Mouse (Mus musculus): ENCODE measurements around the gene Ppp1r1b. TPM values are rescaled to one million over a fixed set of nuclear protein-coding genes. Genes with fewer than 3 reads are reported as not detected.

Gene Ppp1r1b
- total and polyA plus RNA-seq, 3 experiments = 0.08 TPM; not detected in 2

GRCm38 (mm10) chr11:98377787-98378186 lies 29.6 kb downstream of the Ppp1r1b start:
- DNase-seq (ENCODE audit: extremely low read depth) = no peak
- Histone ChIP-seq H3K9me3 (replicated peaks; ENCODE audit: low read length) (no peaks in the 10 kb centered on the region), H3K36me3 (replicated peaks in 1 of 2; ENCODE audit: control insufficient read depth in 1 of 2, insufficient read depth in 1 of 2, low read length in 1 of 2) (peaks cover 62 to 87% of the 10 kb centered on the region in 2 experiments), H3K4me3 (replicated peaks in 1 of 3; ENCODE audit: low read depth in 2 of 3, low read length in 2 of 3, poor library complexity in 1 of 3) (no peak overlapping the region), H3K79me2 (replicated peaks; ENCODE audit: control insufficient read depth, extremely low read depth, insufficient read depth, poor library complexity, severe bottlenecking) (no peaks in the 10 kb centered on the region), H3K4me2 (ENCODE audit: insufficient read depth, low read depth, poor library complexity, severe bottlenecking) (no peak overlapping the region), H3K27ac (ENCODE audit: insufficient read depth, low read depth) (no peak overlapping the region), H3K9ac (ENCODE audit: insufficient read depth, low read depth) (no peak overlapping the region), H3K27me3 (replicated peaks) (no peaks in the 10 kb centered on the region), H3K4me1 (ENCODE audit: control insufficient read depth in 1 of 2, insufficient read depth in 2 of 2) (no peaks in the 10 kb centered on the region)
- TF ChIP-seq EP300 (IDR thresholded peaks at IDR 0.05; ENCODE audit: low read length) (no peak), ZNF384 (IDR thresholded peaks at IDR 0.05; ENCODE audit: low read depth, low read length) (no peak), RAD21 (IDR thresholded peaks at IDR 0.05; ENCODE audit: low read depth, low read length) (no peak), ETS1 (conservative IDR thresholded peaks at IDR 0.05; ENCODE audit: low read depth, low read length) (no peak), POLR2A (IDR thresholded peaks at IDR 0.05; ENCODE audit: low read depth, low read length) (no peak), USF1 (IDR thresholded peaks at IDR 0.05; ENCODE audit: low read depth, low read length) (no peak)
- in situ Hi-C loops (cut with MboI; ENCODE audit: low pct_ligation_motif_present, low pct_unique_long_range_greater_than_20kb, low sequenced_read_pairs) = no loop called here
- dilution Hi-C loops (cut with MboI; ENCODE audit: extremely low pct_ligation_motif_present, extremely low pct_unique_long_range_greater_than_20kb, low sequenced_read_pairs) = no loop called here

- no peak for DNase-seq (ENCODE audit: extremely low read depth)
- Histone ChIP-seq H3K4me3 (replicated peaks in 1 of 3; ENCODE audit: low read depth in 2 of 3, low read length in 2 of 3, poor library complexity in 1 of 3) (no peak overlapping the region), H3K4me2 (ENCODE audit: insufficient read depth, low read depth, poor library complexity, severe bottlenecking) (no peak overlapping the region), H3K9me3 (replicated peaks; ENCODE audit: low read length) (no peaks in the 10 kb centered on the region), H3K27ac (ENCODE audit: insufficient read depth, low read depth) (no peak overlapping the region), H3K9ac (ENCODE audit: insufficient read depth, low read depth) (no peak overlapping the region), H3K36me3 (replicated peaks in 1 of 2; ENCODE audit: control insufficient read depth in 1 of 2, insufficient read depth in 1 of 2, low read length in 1 of 2) (peaks cover 57 to 80% of the 10 kb centered on the region in 2 experiments), H3K27me3 (replicated peaks) (no peaks in the 10 kb centered on the region), H3K4me1 (ENCODE audit: control insufficient read depth in 1 of 2, insufficient read depth in 2 of 2) (no peaks in the 10 kb centered on the region), H3K79me2 (replicated peaks; ENCODE audit: control insufficient read depth, extremely low read depth, insufficient read depth, poor library complexity, severe bottlenecking) (no peaks in the 10 kb centered on the region)
- dilution Hi-C loops (cut with MboI; ENCODE audit: extremely low pct_ligation_motif_present, extremely low pct_unique_long_range_greater_than_20kb, low sequenced_read_pairs) = no loop called here
- in situ Hi-C loops (cut with MboI; ENCODE audit: low pct_ligation_motif_present, low pct_unique_long_range_greater_than_20kb, low sequenced_read_pairs) = no loop called here
- TF ChIP-seq ETS1 (conservative IDR thresholded peaks at IDR 0.05; ENCODE audit: low read depth, low read length) (no peak), PAX5 (IDR thresholded peaks at IDR 0.05; ENCODE audit: low read length) (no peak), ZC3H11A (IDR thresholded peaks at IDR 0.05; ENCODE audit: low read depth, low read length) (no peak), MAX (IDR thresholded peaks at IDR 0.05; ENCODE audit: low read length) (no peak), IRF4 (IDR thresholded peaks at IDR 0.05; ENCODE audit: low read depth, low read length) (no peak), SMC3 (IDR thresholded peaks at IDR 0.05; ENCODE audit: low read depth, low read length) (no peak), MAFK (IDR thresholded peaks at IDR 0.05; ENCODE audit: insufficient replicate concordance, low read length) (no peak), RAD21 (IDR thresholded peaks at IDR 0.05; ENCODE audit: low read depth, low read length) (no peak), SIN3A (IDR thresholded peaks at IDR 0.05; ENCODE audit: low read length) (no peak), CHD1 (IDR thresholded peaks at IDR 0.05; ENCODE audit: low read depth, low read length) (no peak), NRF1 (IDR thresholded peaks at IDR 0.05; ENCODE audit: low read depth, low read length) (no peak)
These were observed 31.2 kb downstream of the Ppp1r1b start for GRCm38 (mm10) chr11:98379379-98379778.

- in situ Hi-C loops (cut with MboI; ENCODE audit: low pct_ligation_motif_present, low pct_unique_long_range_greater_than_20kb, low sequenced_read_pairs) = no loop called here
- no peaks in the 10 kb centered on the region for H3K4me1 ChIP-seq (ENCODE audit: control insufficient read depth in 1 of 2, insufficient read depth in 2 of 2)
- H3K9me3 ChIP-seq (replicated peaks; ENCODE audit: low read length) = no peaks in the 10 kb centered on the region
- no peak overlapping the region for H3K9ac ChIP-seq (ENCODE audit: insufficient read depth, low read depth)
- H3K36me3 ChIP-seq (replicated peaks in 1 of 2; ENCODE audit: control insufficient read depth in 1 of 2, insufficient read depth in 1 of 2, low read length in 1 of 2) = peaks cover 54 to 78% of the 10 kb centered on the region in 2 experiments
- dilution Hi-C loops (cut with MboI; ENCODE audit: extremely low pct_ligation_motif_present, extremely low pct_unique_long_range_greater_than_20kb, low sequenced_read_pairs) = no loop called here
- no peaks in the 10 kb centered on the region for H3K27me3 ChIP-seq (replicated peaks)
- H3K4me2 ChIP-seq (ENCODE audit: insufficient read depth, low read depth, poor library complexity, severe bottlenecking) = no peak overlapping the region
- no peaks in the 10 kb centered on the region for H3K79me2 ChIP-seq (replicated peaks; ENCODE audit: control insufficient read depth, extremely low read depth, insufficient read depth, poor library complexity, severe bottlenecking)
- DNase-seq (ENCODE audit: extremely low read depth) = no peak
- no peak overlapping the region for H3K4me3 ChIP-seq (replicated peaks in 1 of 3; ENCODE audit: low read depth in 2 of 3, low read length in 2 of 3, poor library complexity in 1 of 3)
- H3K27ac ChIP-seq (ENCODE audit: insufficient read depth, low read depth) = no peak overlapping the region
- no peak for TF ChIP-seq MXI1 (IDR thresholded peaks at IDR 0.05; ENCODE audit: low read depth, low read length)
- no peak for TF ChIP-seq JUN (IDR thresholded peaks at IDR 0.05; ENCODE audit: insufficient read depth, low read depth, low read length)
- no peak for TF ChIP-seq HCFC1 (IDR thresholded peaks at IDR 0.05; ENCODE audit: low read depth, low read length)
- no peak for TF ChIP-seq CHD2 (IDR thresholded peaks at IDR 0.05; ENCODE audit: low read length)
- TF ChIP-seq E2F4 (IDR thresholded peaks at IDR 0.05; ENCODE audit: insufficient replicate concordance, low read depth, low read length) = no peak
- no peak for TF ChIP-seq MEF2A (IDR thresholded peaks at IDR 0.05; ENCODE audit: borderline replicate concordance, low read depth, low read length)
- no peak for TF ChIP-seq POLR2A (IDR thresholded peaks at IDR 0.05; ENCODE audit: low read depth, low read length)
- no peak for TF ChIP-seq POLR2AphosphoS2 (IDR thresholded peaks at IDR 0.05; ENCODE audit: low read depth, low read length)
- TF ChIP-seq ZMIZ1 (IDR thresholded peaks at IDR 0.05; ENCODE audit: low read depth, low read length) = no peak
- no peak for TF ChIP-seq CTCF (conservative IDR thresholded peaks at IDR 0.05 in 1 of 2, IDR thresholded peaks at IDR 0.05 in 1 of 2; ENCODE audit: low read depth in 2 of 2, low read length in 2 of 2)
- TF ChIP-seq MYC (IDR thresholded peaks at IDR 0.05; ENCODE audit: low read depth, low read length) = no peak
- TF ChIP-seq ZC3H11A (IDR thresholded peaks at IDR 0.05; ENCODE audit: low read depth, low read length) = no peak
- TF ChIP-seq USF1 (IDR thresholded peaks at IDR 0.05; ENCODE audit: low read depth, low read length) = no peak
- no peak for TF ChIP-seq UBTF (IDR thresholded peaks at IDR 0.05; ENCODE audit: low read depth, low read length)
- TF ChIP-seq NELFE (IDR thresholded peaks at IDR 0.05; ENCODE audit: low read depth, low read length) = no peak
- TF ChIP-seq PAX5 (IDR thresholded peaks at IDR 0.05; ENCODE audit: low read length) = no peak
- no peak for TF ChIP-seq IRF4 (IDR thresholded peaks at IDR 0.05; ENCODE audit: low read depth, low read length)
- TF ChIP-seq MAFK (IDR thresholded peaks at IDR 0.05; ENCODE audit: insufficient replicate concordance, low read length) = no peak
These were observed 31.9 kb downstream of the Ppp1r1b start for GRCm38 (mm10) chr11:98380106-98380505.

Data from CH12.LX (cell line).